In the genomic region with DNA sequence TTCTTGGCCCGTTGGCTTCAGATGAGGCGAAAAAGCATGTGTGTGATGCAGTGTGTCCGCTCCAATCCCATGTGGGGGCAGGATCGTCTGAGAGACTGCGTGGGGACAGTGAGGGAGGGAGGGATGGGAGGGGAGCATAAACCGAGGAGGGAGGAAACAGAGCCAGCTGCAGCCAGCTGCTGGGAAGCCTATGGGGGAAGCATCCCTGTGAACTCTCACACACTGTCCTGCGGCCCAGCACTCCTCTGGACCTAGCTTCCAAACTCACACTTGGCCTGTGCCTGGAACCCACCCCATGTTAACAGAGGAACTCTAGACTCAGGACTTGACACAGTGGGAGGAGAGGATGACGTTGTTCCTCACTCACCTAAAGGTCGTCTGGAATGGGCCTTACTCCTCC, we compare ENCODE assay signal across 8 mouse cellular contexts. TPM values are rescaled to one million over a fixed set of nuclear protein-coding genes. Genes with fewer than 3 reads are reported as not detected.
DNase-seq lines count a peak whose midpoint lies in the region; ATAC-seq lines count a peak whose summit lies in the region.

No protein-coding gene starts in this region.

- no peak overlapping the region for H3K4me3 ChIP-seq in neural tube, embryonic 12.5 days
- no peak overlapping the region for H3K4me3 ChIP-seq in hindbrain, embryonic 14.5 days (replicated peaks; ENCODE audit: low read length)
- no peak overlapping the region for H3K4me3 ChIP-seq in limb, embryonic 15.5 days

- no peak for ATAC-seq in neural tube, embryonic 12.5 days (ENCODE audit: low FRiP score, low read depth)
- ATAC-seq in hindbrain, embryonic 14.5 days (ENCODE audit: low FRiP score), result no peak
- ATAC-seq in limb, embryonic 15.5 days (ENCODE audit: insufficient number of reproducible peaks, low FRiP score, low TSS enrichment, low read depth), result 0 out of 2 replicates have a peak, but pooled peaks have one; percentile 37

- no peak overlapping the region for H3K9ac ChIP-seq in neural tube, embryonic 12.5 days
- no peak overlapping the region for H3K9ac ChIP-seq in hindbrain, embryonic 14.5 days
- H3K9ac ChIP-seq in limb, embryonic 15.5 days, result no peak overlapping the region

- no peaks in the 10 kb centered on the region for H3K9me3 ChIP-seq in neural tube, embryonic 12.5 days
- H3K9me3 ChIP-seq in hindbrain, embryonic 14.5 days (ENCODE audit: control insufficient read depth, low read length), result no peaks in the 10 kb centered on the region
- H3K9me3 ChIP-seq in limb, embryonic 15.5 days, result no peaks in the 10 kb centered on the region

- H3K36me3 ChIP-seq in neural tube, embryonic 12.5 days, result no peaks in the 10 kb centered on the region
- H3K36me3 ChIP-seq in hindbrain, embryonic 14.5 days (replicated peaks; ENCODE audit: control insufficient read depth, insufficient read depth), result peaks cover 13% of the 10 kb centered on the region
- peaks cover 28% of the 10 kb centered on the region for H3K36me3 ChIP-seq in limb, embryonic 15.5 days

- H3K27me3 ChIP-seq in neural tube, embryonic 12.5 days (replicated peaks), result no peaks in the 10 kb centered on the region
- H3K27me3 ChIP-seq in hindbrain, embryonic 14.5 days (ENCODE audit: control insufficient read depth, insufficient read depth, low read length), result no peaks in the 10 kb centered on the region
- no peaks in the 10 kb centered on the region for H3K27me3 ChIP-seq in limb, embryonic 15.5 days

- WGBS in neural tube, embryonic 12.5 days, result 68% methylated on average over 9 of the region's 9 CpGs
- WGBS in hindbrain, embryonic 14.5 days, result 67% methylated on average over 9 of the region's 9 CpGs
- WGBS in limb, embryonic 15.5 days, result 32% methylated on average over 9 of the region's 9 CpGs

- peaks cover 7% of the 10 kb centered on the region for H3K4me1 ChIP-seq in neural tube, embryonic 12.5 days
- H3K4me1 ChIP-seq in hindbrain, embryonic 14.5 days (replicated peaks; ENCODE audit: control insufficient read depth, insufficient read depth, low read length), result no peaks in the 10 kb centered on the region
- H3K4me1 ChIP-seq in limb, embryonic 15.5 days, result peaks cover 47% of the 10 kb centered on the region

- no peak overlapping the region for H3K4me2 ChIP-seq in neural tube, embryonic 12.5 days (replicated peaks)
- no peak overlapping the region for H3K4me2 ChIP-seq in hindbrain, embryonic 14.5 days (replicated peaks)
- no peak overlapping the region for H3K4me2 ChIP-seq in limb, embryonic 15.5 days

- 0 out of 2 replicates have a peak overlapping the region, but pooled peaks have one; percentile 21 for H3K27ac ChIP-seq in neural tube, embryonic 12.5 days
- peak overlapping the region; percentile 26; the same call in 1 of the 2 replicates for H3K27ac ChIP-seq in hindbrain, embryonic 14.5 days
- peak overlapping the region; percentile 93 for H3K27ac ChIP-seq in limb, embryonic 15.5 days

- DNase-seq in neural tube, embryonic 10.5 days (ENCODE audit: extremely low spot score, low spot score), result no peak
- no peak for DNase-seq in hindbrain, embryonic 14.5 days (ENCODE audit: low spot score)
- DNase-seq in testis, postnatal 14 days (ENCODE audit: low spot score), result peak; percentile 74
- no peak for DNase-seq in cerebellum, postnatal 36 days
- no peak for DNase-seq in frontal cortex, postnatal 14 days (ENCODE audit: low spot score in 2 of 2)
- DNase-seq in adrenal gland, adult 8-10 months, result no peak

RNA-seq across cellular contexts. Expression of a gene that starts 6.4 kb away (rescaled TPM):
- polyA plus RNA-seq in neural tube, embryonic 12.5 days (2016; fragmentation: Nextera tagmentation; extraction: Ambion mirVana), result 10.5 and 12.4 TPM in 2 replicates
- 7.8 and 8.2 TPM in 2 replicates for polyA plus RNA-seq in hindbrain, embryonic 14.5 days (2014; fragmentation: Nextera tagmentation; extraction: Ambion mirVana)
- 20.9 and 21.3 TPM in 2 replicates for polyA plus RNA-seq in limb, embryonic 15.5 days (2015; fragmentation: Nextera tagmentation; extraction: Ambion mirVana)
- 10 to 100 TPM in 3 of 4 experiments, 1 to 10 TPM in 1; 9.0 to 17.3 (median 12.1) TPM for total RNA-seq in adrenal gland, adult 8-10 months (2022)

RNA-seq across cellular contexts. Expression of a gene that starts 6.4 kb away (rescaled TPM):
- 66.5 and 75.0 TPM in 2 replicates for polyA plus RNA-seq in neural tube, embryonic 12.5 days (2016; fragmentation: Nextera tagmentation; extraction: Ambion mirVana)
- 74.7 and 76.7 TPM in 2 replicates for polyA plus RNA-seq in hindbrain, embryonic 14.5 days (2014; fragmentation: Nextera tagmentation; extraction: Ambion mirVana)
- polyA plus RNA-seq in limb, embryonic 15.5 days (2015; fragmentation: Nextera tagmentation; extraction: Ambion mirVana), result 49.9 and 54.0 TPM in 2 replicates
- 100 to 1,000 TPM in 3 of 4 experiments, 10 to 100 TPM in 1; 79.2 to 135 (median 111) TPM for total RNA-seq in adrenal gland, adult 8-10 months (2022)

RNA-seq across cellular contexts. Expression of a gene that starts 11.3 kb away (rescaled TPM):
- polyA plus RNA-seq in neural tube, embryonic 12.5 days (2016; fragmentation: Nextera tagmentation; extraction: Ambion mirVana), result 36.9 and 37.7 TPM in 2 replicates
- polyA plus RNA-seq in hindbrain, embryonic 14.5 days (2014; fragmentation: Nextera tagmentation; extraction: Ambion mirVana), result 53.5 and 56.9 TPM in 2 replicates
- 56.5 and 57.7 TPM in 2 replicates for polyA plus RNA-seq in limb, embryonic 15.5 days (2015; fragmentation: Nextera tagmentation; extraction: Ambion mirVana)
- 10 to 100 TPM; 45.9 to 78.6 (median 73.7) TPM for total RNA-seq in adrenal gland, adult 8-10 months (2022)

RNA-seq across cellular contexts. Expression of a gene that starts 19.4 kb away (rescaled TPM):
- not detected in 2 replicates for polyA plus RNA-seq in neural tube, embryonic 12.5 days (2016; fragmentation: Nextera tagmentation; extraction: Ambion mirVana)
- polyA plus RNA-seq in hindbrain, embryonic 14.5 days (2014; fragmentation: Nextera tagmentation; extraction: Ambion mirVana), result 0.83 TPM in 1 of 2 replicates, not detected in the other
- not detected in 2 replicates for polyA plus RNA-seq in limb, embryonic 15.5 days (2015; fragmentation: Nextera tagmentation; extraction: Ambion mirVana)
- total RNA-seq in adrenal gland, adult 8-10 months (2022), result not detected

RNA-seq across cellular contexts. Expression of a gene that starts 30.6 kb away (rescaled TPM):
- 24.1 and 27.2 TPM in 2 replicates for polyA plus RNA-seq in neural tube, embryonic 12.5 days (2016; fragmentation: Nextera tagmentation; extraction: Ambion mirVana)
- 22.8 and 25.6 TPM in 2 replicates for polyA plus RNA-seq in hindbrain, embryonic 14.5 days (2014; fragmentation: Nextera tagmentation; extraction: Ambion mirVana)
- polyA plus RNA-seq in limb, embryonic 15.5 days (2015; fragmentation: Nextera tagmentation; extraction: Ambion mirVana), result 21.4 and 22.1 TPM in 2 replicates
- total RNA-seq in adrenal gland, adult 8-10 months (2022), result 10 to 100 TPM; 44.9 to 59.4 (median 50.8) TPM

Comparison
In these comparisons a context has a peak if more than half of its experiments do, and no peak if none do; other contexts are left out.
1. H3K27ac ChIP-seq: peak in every context shown above with its lines; median percentile 93 in limb, embryonic 15.5 days; 26 in hindbrain, embryonic 14.5 days; 21 in neural tube, embryonic 12.5 days.